ENCODE assay signal across 20 mouse cellular contexts in the genomic region with DNA sequence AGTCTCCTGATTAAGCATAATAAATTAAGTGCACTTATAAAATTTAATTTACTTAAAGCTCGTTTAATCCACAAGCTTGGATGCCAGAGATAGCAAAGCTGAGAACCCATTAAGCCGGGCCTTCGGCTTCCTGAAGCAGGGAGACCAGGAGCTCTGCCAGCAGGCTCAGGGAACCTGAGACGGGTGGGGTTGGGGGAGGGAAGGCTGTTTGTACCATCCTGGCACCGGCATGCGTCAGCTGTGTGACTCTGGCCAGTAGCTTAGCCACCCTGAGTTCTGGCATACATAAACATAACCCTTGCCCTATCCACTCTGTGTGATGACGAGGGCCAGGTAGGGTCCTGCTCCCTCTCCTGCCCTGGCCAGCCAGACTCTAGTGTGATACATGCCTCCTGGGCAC. TPM values are rescaled to one million over a fixed set of nuclear protein-coding genes. Genes with fewer than 3 reads are reported as not detected.
DNase-seq lines count a peak whose midpoint lies in the region; TF ChIP-seq lines count a peak whose summit lies in the region.
"Had no signal": no experiment of that assay in that cellular context is flagged by ENCODE, and none has a peak within 500 bp of the region (broad histone marks: within the 10 kb centered on the region; RNA-seq: fewer than 3 reads in every experiment).

No protein-coding gene starts in this region.

- no peak overlapping the region for H3K4me3 ChIP-seq in myocyte
- H3K4me3 ChIP-seq: embryonic facial prominence, embryonic 12.5 days; limb, embryonic 10.5 days; midbrain, embryonic 10.5 days; neural tube, embryonic 15.5 days had no signal

- TF ChIP-seq POLR2A in brain, embryonic 14.5 days (IDR thresholded peaks at IDR 0.05; ENCODE audit: borderline replicate concordance, extremely low read depth, insufficient read depth, insufficient read length, poor library complexity, severe bottlenecking), result no peak
- no peak for TF ChIP-seq POLR2A in myocyte (IDR thresholded peaks at IDR 0.05; ENCODE audit: insufficient read length, low read depth)

- TF ChIP-seq CTCF in brain, embryonic 14.5 days (IDR thresholded peaks at IDR 0.05; ENCODE audit: borderline replicate concordance, extremely low read depth, insufficient read depth, insufficient read length), result no peak

- H3K36me3 ChIP-seq in myocyte (ENCODE audit: control insufficient read depth, insufficient read depth), result no peaks in the 10 kb centered on the region
- H3K36me3 ChIP-seq: embryonic facial prominence, embryonic 12.5 days; limb, embryonic 10.5 days; midbrain, embryonic 10.5 days; neural tube, embryonic 15.5 days had no signal

- peak overlapping the region; percentile 19 for H3K4me2 ChIP-seq in myocyte (ENCODE audit: low read depth)
- H3K4me2 ChIP-seq: embryonic facial prominence, embryonic 12.5 days; neural tube, embryonic 15.5 days had no signal

- H3K27me3 ChIP-seq in myocyte (ENCODE audit: control insufficient read depth, insufficient read depth, insufficient read length), result peaks cover 8% of the 10 kb centered on the region
- H3K27me3 ChIP-seq: embryonic facial prominence, embryonic 12.5 days; neural tube, embryonic 15.5 days had no signal

- no peak overlapping the region for H3ac ChIP-seq in myocyte (ENCODE audit: control insufficient read depth, insufficient read length)

- intact Hi-C loops in left cerebral cortex, postnatal 4 days (cut with DNase I), result no loop called here
- intact Hi-C loops in left cerebral cortex, postnatal 25 days (cut with DNase I), result no loop called here

- DNase-seq in cerebellum, postnatal 25 days, result peak; percentile 56 to 67
- no peak for DNase-seq in cerebellum, postnatal 4 days (ENCODE audit: low spot score in 2 of 2)
- peak; percentile 52 for DNase-seq in left cerebral cortex, postnatal 4 days
- DNase-seq in left cerebral cortex, postnatal 25 days (ENCODE audit: low spot score in 2 of 2), result no peak
- DNase-seq in brain, embryonic 14.5 days (ENCODE audit: low read depth), result peak; percentile 34
- DNase-seq in right cerebral cortex, postnatal 36 days (ENCODE audit: low spot score in 2 of 2), result no peak
- DNase-seq: layer of hippocampus, postnatal 36 days; lung, postnatal 36 days; retina, postnatal 1 day had no signal

- H3K79me2 ChIP-seq in myocyte (ENCODE audit: control insufficient read depth, insufficient read depth), result no peaks in the 10 kb centered on the region

TF ChIP-seq in myocyte, 11 proteins besides CTCF, POLR2A, EP300 and RAD21:
- TF ChIP-seq MAX (IDR thresholded peaks at IDR 0.05; ENCODE audit: low read depth), result no peak
- TF ChIP-seq TCF3 (IDR thresholded peaks at IDR 0.05; ENCODE audit: insufficient read length, low read depth), result peak; percentile 19
- TF ChIP-seq E2F4 (IDR thresholded peaks at IDR 0.05; ENCODE audit: insufficient read depth), result no peak
- peak in 2 of 3 experiments; percentile 71 to 95 for TF ChIP-seq MYOD1 (IDR thresholded peaks at IDR 0.05; ENCODE audit: control insufficient read depth in 1 of 3, insufficient read length in 2 of 3, low read depth in 2 of 3)
- TF ChIP-seq POLR2AphosphoS2 (IDR thresholded peaks at IDR 0.05; ENCODE audit: insufficient read length, low read depth), result no peak
- no peak for TF ChIP-seq CEBPB (IDR thresholded peaks at IDR 0.05; ENCODE audit: insufficient read depth, poor library complexity, severe bottlenecking)
- TF ChIP-seq TCF12 (IDR thresholded peaks at IDR 0.05; ENCODE audit: insufficient read depth, poor library complexity, severe bottlenecking), result peak; percentile 18
- TF ChIP-seq SRF (IDR thresholded peaks at IDR 0.05; ENCODE audit: control insufficient read depth, insufficient read length, low read depth), result no peak
- TF ChIP-seq REST (IDR thresholded peaks at IDR 0.05; ENCODE audit: insufficient read depth, insufficient read length), result no peak
- no peak for TF ChIP-seq USF1 (IDR thresholded peaks at IDR 0.05; ENCODE audit: low read depth)
- TF ChIP-seq MYOG (IDR thresholded peaks at IDR 0.05; ENCODE audit: control insufficient read depth in 1 of 3, insufficient read depth in 1 of 3, insufficient read length in 2 of 3, low read depth in 2 of 3), result peak in 2 of 3 experiments; percentile 64 to 90

RNA-seq across cellular contexts. Expression of gene Tmprss6, which starts 12.4 kb away (rescaled TPM):
- not detected for total RNA-seq in left cerebral cortex, postnatal 4 days (2021)
- 1 to 10 TPM in 1 of 2 experiments, not detected in 1; 1.4 TPM for total RNA-seq in left cerebral cortex, postnatal 25 days (2021)
- polyA plus RNA-seq in brain, embryonic 14.5 days (2012; rRNA removed), result 0.14 and 0.22 TPM in 2 replicates
- 0.08 TPM for polyA plus RNA-seq in myocyte (2012; fragmentation: generic; extraction: Trizol)
- total RNA-seq: heart, postnatal 25 days; monocyte, adult 5-6 weeks had no signal
- polyA plus RNA-seq: CD4-positive, CD25-positive, alpha-beta regulatory T cell, adult 4 months; inflammation-experienced regulatory T-cells, adult 6 months had no signal

RNA-seq across cellular contexts. Expression of gene Kctd17, which starts 27.7 kb away (rescaled TPM):
- total RNA-seq in left cerebral cortex, postnatal 4 days (2021), result 100 to 1,000 TPM; 212 to 213 TPM
- total RNA-seq in left cerebral cortex, postnatal 25 days (2021), result 100 to 1,000 TPM; 317 to 361 TPM
- polyA plus RNA-seq in brain, embryonic 14.5 days (2012; rRNA removed), result 259 and 385 TPM in 2 replicates
- 161 TPM for polyA plus RNA-seq in myocyte (2012; fragmentation: generic; extraction: Trizol)
- total RNA-seq: MEL had no signal

RNA-seq across cellular contexts. Expression of gene Il2rb, which starts 39.0 kb away (rescaled TPM):
- total RNA-seq in left cerebral cortex, postnatal 4 days (2021), result under 1 TPM in 1 of 2 experiments, not detected in 1; 0.08 TPM
- under 1 TPM in 1 of 2 experiments, not detected in 1; 0.23 TPM for total RNA-seq in left cerebral cortex, postnatal 25 days (2021)
- polyA plus RNA-seq in brain, embryonic 14.5 days (2012; rRNA removed), result 0.03 and 0.12 TPM in 2 replicates
- polyA plus RNA-seq in myocyte (2012; fragmentation: generic; extraction: Trizol), result 0.67 TPM
- polyA plus RNA-seq: forebrain, embryonic 11.5 days; limb, embryonic 10.5 days; midbrain, embryonic 10.5 days had no signal

RNA-seq across cellular contexts. Expression of gene Mpst, which starts 49.8 kb away (rescaled TPM):
- total RNA-seq in left cerebral cortex, postnatal 4 days (2021), result 10 to 100 TPM; 57.2 to 58.7 TPM
- 10 to 100 TPM; 32.2 to 33.6 TPM for total RNA-seq in left cerebral cortex, postnatal 25 days (2021)
- 83.4 and 130 TPM in 2 replicates for polyA plus RNA-seq in brain, embryonic 14.5 days (2012; rRNA removed)
- polyA plus RNA-seq in myocyte (2012; fragmentation: generic; extraction: Trizol), result 77.1 TPM

RNA-seq across cellular contexts. Expression of gene Tst, which starts 50.3 kb away (rescaled TPM):
- total RNA-seq in left cerebral cortex, postnatal 4 days (2021), result 10 to 100 TPM; 29.2 to 30.4 TPM
- total RNA-seq in left cerebral cortex, postnatal 25 days (2021), result 10 to 100 TPM; 33.3 to 33.4 TPM
- polyA plus RNA-seq in brain, embryonic 14.5 days (2012; rRNA removed), result 12.4 and 16.2 TPM in 2 replicates
- polyA plus RNA-seq in myocyte (2012; fragmentation: generic; extraction: Trizol), result 9.8 TPM

Comparison
In these comparisons a context has a peak if more than half of its experiments do, and no peak if none do; other contexts are left out.
1. DNase-seq: peak in cerebellum, postnatal 25 days (2 of 2), left cerebral cortex, postnatal 4 days (single experiment) and brain, embryonic 14.5 days (single experiment); none in cerebellum, postnatal 4 days (0 of 2), left cerebral cortex, postnatal 25 days (0 of 2) and right cerebral cortex, postnatal 36 days (0 of 2).